Mouse (Mus musculus): ENCODE measurements around the gene Fnip2.

Fnip2 gene

GRCm38 (mm10) chr3:79564875-79565606, 2.6 kb downstream of the Fnip2 start:
- peak in 1 of 2 experiments; percentile 56 for DNase-seq (ENCODE audit: low spot score in 2 of 2)

- DNase-seq (ENCODE audit: low spot score in 2 of 2) = peak in 1 of 2 experiments; percentile 51
Observed at GRCm38 (mm10) chr3:79563511-79563910, 4.1 kb downstream of the Fnip2 start.

GRCm38 (mm10) chr3:79561784-79562715, 5.5 kb downstream of the Fnip2 start:
- peak in 1 of 2 experiments; percentile 52 for DNase-seq (ENCODE audit: low spot score in 2 of 2)

GRCm38 (mm10) chr3:79560555-79560954, 7.0 kb downstream of the Fnip2 start:
- DNase-seq (ENCODE audit: low spot score in 2 of 2) = no peak

GRCm38 (mm10) chr3:79559773-79560045, 7.9 kb downstream of the Fnip2 start:
- no peak for DNase-seq (ENCODE audit: low spot score in 2 of 2)

- DNase-seq (ENCODE audit: low spot score in 2 of 2) = no peak
Observed at GRCm38 (mm10) chr3:79559021-79559772, 8.4 kb downstream of the Fnip2 start.

GRCm38 (mm10) chr3:79555061-79555460, 12.5 kb downstream of the Fnip2 start:
- DNase-seq (ENCODE audit: low spot score in 2 of 2) = no peak

- DNase-seq (ENCODE audit: low spot score in 2 of 2) = no peak
Observed at GRCm38 (mm10) chr3:79553779-79554178, 13.8 kb downstream of the Fnip2 start.

- no peak for DNase-seq (ENCODE audit: low spot score in 2 of 2)
Observed at GRCm38 (mm10) chr3:79551826-79552552, 15.6 kb downstream of the Fnip2 start.

GRCm38 (mm10) chr3:79549751-79550393, 17.7 kb downstream of the Fnip2 start:
- no peak for DNase-seq (ENCODE audit: low spot score in 2 of 2)

- no peak for DNase-seq (ENCODE audit: low spot score in 2 of 2)
Observed at GRCm38 (mm10) chr3:79548681-79549437, 18.7 kb downstream of the Fnip2 start.

- peak in 1 of 2 experiments; percentile 29 for DNase-seq (ENCODE audit: low spot score in 2 of 2)
Observed at GRCm38 (mm10) chr3:79542585-79542984, 25.0 kb downstream of the Fnip2 start.

GRCm38 (mm10) chr3:79539656-79540055, 27.9 kb downstream of the Fnip2 start:
- DNase-seq (ENCODE audit: low spot score in 2 of 2) = no peak

GRCm38 (mm10) chr3:79539124-79539523, 28.5 kb downstream of the Fnip2 start:
- DNase-seq (ENCODE audit: low spot score in 2 of 2) = no peak

GRCm38 (mm10) chr3:79538342-79538741, 29.3 kb downstream of the Fnip2 start:
- no peak for DNase-seq (ENCODE audit: low spot score in 2 of 2)

GRCm38 (mm10) chr3:79537626-79538203, 29.9 kb downstream of the Fnip2 start:
- no peak for DNase-seq (ENCODE audit: low spot score in 2 of 2)

- no peak for DNase-seq (ENCODE audit: low spot score in 2 of 2)
Observed at GRCm38 (mm10) chr3:79537023-79537422, 30.6 kb downstream of the Fnip2 start.

GRCm38 (mm10) chr3:79531581-79532271, 35.9 kb downstream of the Fnip2 start:
- peak in 1 of 2 experiments; percentile 65 for DNase-seq (ENCODE audit: low spot score in 2 of 2)

- DNase-seq (ENCODE audit: low spot score in 2 of 2) = no peak
Observed at GRCm38 (mm10) chr3:79529499-79530096, 38.0 kb downstream of the Fnip2 start.

All from spleen, postnatal 4 days (tissue).